Mouse (Mus musculus) spleen, postnatal 36 days (tissue): ENCODE results near the gene Plvap.
A peak's percentile ranks its signal among the peaks of the same experiment; 100 is the strongest.

Experiments
- DNase-seq, 2 experiments: peaks; one replicate each; pipeline ENCODE4 v3.0.0; 2022; ENCODE audit warnings: low spot score in 2 of 2, mixed read lengths in 1 of 2

Gene Plvap

GRCm38 (mm10) chr8:71487691-71488445, 23.7 kb downstream of the Plvap start, which contains the start of gene Gtpbp3:
Gtpbp3 (plus strand) TSS chr8:71488103.
- DNase-seq = peak; percentile 80 to 85

GRCm38 (mm10) chr8:71486136-71486529, 25.4 kb downstream of the Plvap start:
- DNase-seq = no peak

- DNase-seq = peak; percentile 86 to 87
Measured at GRCm38 (mm10) chr8:71485142-71486135, 26.1 kb downstream of the Plvap start, which contains the start of gene Ano8. Ano8 (minus strand) TSS chr8:71485963.

GRCm38 (mm10) chr8:71484736-71485135, 26.8 kb downstream of the Plvap start:
- DNase-seq = no peak

- no peak for DNase-seq
Measured at GRCm38 (mm10) chr8:71483932-71484331, 27.6 kb downstream of the Plvap start.

GRCm38 (mm10) chr8:71478943-71479342, 32.6 kb downstream of the Plvap start:
- no peak for DNase-seq

- DNase-seq = no peak
Measured at GRCm38 (mm10) chr8:71477196-71477845, 34.2 kb downstream of the Plvap start.

GRCm38 (mm10) chr8:71476099-71476940, 35.2 kb downstream of the Plvap start:
- peak; percentile 72 to 73 for DNase-seq

- no peak for DNase-seq
Measured at GRCm38 (mm10) chr8:71475702-71476075, 35.9 kb downstream of the Plvap start.

GRCm38 (mm10) chr8:71474785-71475701, 36.5 kb downstream of the Plvap start:
- no peak for DNase-seq

- DNase-seq = no peak
Measured at GRCm38 (mm10) chr8:71474344-71474743, 37.2 kb downstream of the Plvap start.

GRCm38 (mm10) chr8:71472601-71473386, 38.8 kb downstream of the Plvap start:
- DNase-seq = no peak

GRCm38 (mm10) chr8:71471861-71472260, 39.7 kb downstream of the Plvap start:
- no peak for DNase-seq

- no peak for DNase-seq
Measured at GRCm38 (mm10) chr8:71470913-71471255, 40.7 kb downstream of the Plvap start.

GRCm38 (mm10) chr8:71470146-71470912, 41.2 kb downstream of the Plvap start:
- no peak for DNase-seq

- DNase-seq = peak; percentile 50 to 64
Measured at GRCm38 (mm10) chr8:71469411-71469810, 42.1 kb downstream of the Plvap start.

GRCm38 (mm10) chr8:71468916-71469315, 42.6 kb downstream of the Plvap start, which contains the start of gene Dda1:
Dda1 (plus strand) TSS chr8:71469199.
- peak; percentile 98 to 99 for DNase-seq

- DNase-seq = no peak
Measured at GRCm38 (mm10) chr8:71468001-71468400, 43.6 kb downstream of the Plvap start.
